Mouse (Mus musculus): ENCODE results near the gene Timm17b. TPM values are rescaled to one million over a fixed set of nuclear protein-coding genes. Genes with fewer than 3 reads are reported as not detected.
A peak's percentile ranks its signal among the peaks of the same experiment; 100 is the strongest.
"Not testable (repeated sequence)": the region's sequence is repeated elsewhere in the genome, so short reads cannot be mapped to it uniquely, and the experiment has no call there.

Timm17b gene
- total RNA-seq (2022) = 10 to 100 TPM; 47.8 to 58.6 (median 53.9) TPM

DNA sequence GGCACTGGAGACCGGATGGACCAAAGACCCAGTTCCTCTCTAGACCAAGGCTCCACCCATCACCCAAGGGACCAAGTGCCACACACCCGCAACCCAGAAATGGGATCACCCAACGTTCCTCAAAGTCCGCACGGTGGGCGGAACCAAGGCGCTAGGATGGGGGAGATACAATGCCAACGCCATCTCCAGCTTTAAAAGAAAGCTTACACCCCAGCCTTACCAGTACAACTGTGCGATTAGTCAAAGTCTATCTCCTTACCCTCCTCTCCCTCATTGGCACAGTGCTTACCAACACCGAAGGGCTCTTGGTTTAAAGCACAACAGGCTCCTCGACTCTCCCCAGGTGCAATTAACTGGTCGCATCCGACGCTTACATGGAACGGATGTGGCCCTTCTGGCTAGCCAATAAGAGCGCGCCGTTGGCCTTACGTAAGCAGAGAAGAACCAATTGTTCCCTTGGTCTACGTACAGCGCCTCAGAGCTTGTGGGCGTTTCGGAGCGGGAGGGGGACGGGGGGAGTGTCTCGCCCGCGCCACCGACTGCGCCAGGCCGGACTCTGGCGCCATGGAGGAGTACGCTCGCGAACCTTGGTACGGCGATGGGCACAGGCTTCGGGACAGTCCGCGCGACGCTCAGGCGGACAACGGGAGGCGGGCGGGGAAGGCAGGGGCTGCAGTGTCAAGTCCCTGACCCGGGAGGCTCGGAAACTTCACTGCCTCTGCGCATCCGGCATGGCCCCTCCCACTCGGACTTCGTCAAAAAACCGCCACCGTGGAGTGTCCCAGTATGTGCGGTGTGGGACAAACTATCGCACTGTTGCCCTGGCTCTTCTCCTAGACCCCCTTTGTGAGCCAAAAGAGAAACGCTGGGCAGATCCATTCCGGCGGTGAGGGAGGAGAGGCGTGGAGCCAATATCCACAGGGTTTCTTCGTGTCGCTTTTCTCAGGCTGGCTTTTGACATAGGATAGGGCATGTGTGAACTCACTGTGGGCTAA is at the start of gene Timm17b, which contains the start of gene Pqbp1:
Gene Timm17b (plus strand): TSS at position 478 of the 995 bp plus-strand sequence.
Gene Pqbp1 (minus strand): TSS at position 390 of the 995 bp plus-strand sequence.
- peak; percentile 74 to 83 for DNase-seq (ENCODE audit: low spot score in 2 of 2)

DNA sequence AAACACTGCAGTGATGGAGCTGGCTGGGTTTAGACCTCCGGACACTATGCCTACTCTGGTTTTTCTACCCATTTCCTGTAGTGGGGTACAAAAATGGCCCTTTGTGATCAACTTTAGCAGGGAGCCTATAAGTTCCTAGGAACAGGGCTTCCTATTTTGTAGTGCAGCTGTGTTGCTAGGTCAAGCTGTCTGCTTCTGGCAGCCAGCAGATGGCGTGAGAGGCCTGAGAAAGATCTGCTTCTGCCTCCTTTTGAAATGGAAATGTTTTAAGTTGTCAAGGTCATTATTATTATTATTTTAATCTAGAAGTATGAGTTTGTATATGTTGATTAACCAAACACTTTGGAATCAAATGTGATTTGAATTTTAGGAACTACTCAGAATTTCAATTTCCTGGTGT is 44.6 kb upstream of the Timm17b start:
- no peak for DNase-seq (ENCODE audit: low spot score in 2 of 2)

DNA sequence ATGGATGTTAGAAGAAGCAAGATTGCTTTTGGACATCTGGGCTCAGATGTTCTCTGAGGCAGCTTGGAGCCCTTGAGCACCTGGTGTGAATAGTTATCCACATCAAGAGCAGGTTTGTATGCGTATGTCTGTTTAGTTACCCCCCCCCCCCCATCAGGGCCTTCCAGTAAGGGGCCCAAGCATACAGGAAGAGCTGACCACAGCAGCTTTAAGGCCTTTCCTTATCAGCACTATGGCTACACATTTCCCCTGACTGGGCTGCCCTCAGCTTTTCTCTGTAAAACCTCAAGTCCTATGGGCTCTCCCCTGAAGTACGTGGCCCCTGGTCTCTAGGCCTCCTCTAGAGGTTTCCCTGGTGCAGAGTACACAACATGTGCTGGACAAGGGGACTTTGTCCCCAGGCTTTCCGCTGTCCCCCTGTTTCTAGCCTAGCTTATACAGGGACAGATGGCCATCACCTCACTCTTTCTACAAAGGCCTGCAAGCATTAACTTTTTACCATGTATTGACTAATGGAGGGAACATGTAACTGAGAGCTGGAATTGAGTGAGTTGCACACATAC is 39.9 kb upstream of the Timm17b start:
- DNase-seq (ENCODE audit: low spot score in 2 of 2) = no peak

DNA sequence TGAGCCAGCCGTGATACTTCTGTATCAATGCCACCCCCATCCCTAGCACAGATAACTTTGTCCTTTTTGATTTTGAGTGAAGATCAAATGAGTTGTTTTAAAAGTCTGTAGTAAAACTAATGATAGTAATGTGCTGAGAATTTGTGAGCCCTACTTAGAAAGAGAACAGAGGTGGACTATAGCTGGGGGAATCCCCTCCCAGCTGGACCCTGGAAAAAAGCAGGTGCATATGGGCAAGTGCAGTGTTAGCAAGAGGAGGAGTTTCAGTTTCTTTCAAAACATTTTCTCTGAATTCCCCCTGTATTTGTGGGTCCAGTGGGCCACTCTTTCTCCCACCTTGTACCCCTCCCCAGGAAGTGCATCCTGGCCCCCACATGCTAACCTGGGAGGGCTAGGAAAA is 36.0 kb upstream of the Timm17b start:
- no peak for DNase-seq (ENCODE audit: low spot score in 2 of 2)

DNA sequence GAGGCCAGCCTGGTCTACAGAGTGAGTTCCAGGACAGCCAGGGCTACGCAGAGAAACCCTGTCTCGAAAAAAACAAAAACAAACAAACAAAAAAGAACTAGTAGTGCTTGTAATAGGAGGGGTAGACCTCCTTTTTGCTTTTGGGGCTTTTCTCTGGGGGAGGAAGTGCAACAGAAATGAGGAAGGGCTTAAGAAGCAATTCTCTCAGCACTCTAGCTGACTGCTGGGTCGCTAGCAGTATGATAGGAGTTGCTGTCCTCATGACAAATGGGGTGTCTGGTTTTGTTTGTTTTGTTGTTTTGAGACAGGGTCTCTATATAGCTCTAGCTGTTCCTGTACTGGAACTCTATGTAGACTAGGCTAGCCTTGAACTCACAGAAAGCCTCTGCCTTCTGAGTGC is 34.6 kb upstream of the Timm17b start:
- DNase-seq (ENCODE audit: low spot score in 2 of 2) = no peak

DNA sequence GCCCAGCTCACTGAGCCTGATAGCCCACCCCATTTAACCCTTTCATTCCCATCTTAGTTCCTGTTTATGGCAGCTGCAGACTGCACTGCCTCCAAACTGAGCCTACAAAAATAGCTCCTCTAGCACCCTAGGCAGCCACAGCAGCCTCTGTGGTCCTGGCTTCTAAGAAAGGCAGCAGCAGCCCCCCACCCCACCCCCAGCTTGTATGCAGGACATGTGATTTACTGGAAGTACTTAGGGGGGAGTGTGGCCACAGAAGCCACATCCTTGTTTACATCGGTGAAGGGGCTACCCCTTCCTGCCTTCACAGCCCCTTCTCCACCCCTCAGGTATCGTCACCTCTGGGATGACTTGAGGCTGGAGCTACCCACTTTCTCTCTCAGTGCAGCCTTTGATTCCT is 33.8 kb upstream of the Timm17b start:
- no peak for DNase-seq (ENCODE audit: low spot score in 2 of 2)

DNA sequence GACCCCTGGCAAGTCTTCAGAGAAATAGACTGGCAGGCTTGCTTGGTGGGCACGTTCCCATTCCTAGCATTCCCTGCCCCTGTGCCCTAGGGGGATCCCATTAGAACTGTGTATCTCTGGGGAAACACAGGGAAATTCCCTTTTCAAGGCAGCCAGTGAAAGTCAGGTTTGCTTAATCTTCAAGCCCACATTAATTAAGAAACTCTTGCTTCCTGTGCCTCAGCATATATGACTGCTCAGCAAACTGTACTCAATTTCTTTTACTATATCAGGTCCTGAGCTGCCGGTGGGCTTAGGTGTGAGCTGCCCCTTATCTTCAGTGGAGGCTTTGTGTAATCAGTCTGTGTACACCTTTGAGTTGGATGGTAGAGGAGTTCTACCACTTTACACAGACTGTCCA is 33.4 kb upstream of the Timm17b start:
- DNase-seq (ENCODE audit: low spot score in 2 of 2) = no peak

DNA sequence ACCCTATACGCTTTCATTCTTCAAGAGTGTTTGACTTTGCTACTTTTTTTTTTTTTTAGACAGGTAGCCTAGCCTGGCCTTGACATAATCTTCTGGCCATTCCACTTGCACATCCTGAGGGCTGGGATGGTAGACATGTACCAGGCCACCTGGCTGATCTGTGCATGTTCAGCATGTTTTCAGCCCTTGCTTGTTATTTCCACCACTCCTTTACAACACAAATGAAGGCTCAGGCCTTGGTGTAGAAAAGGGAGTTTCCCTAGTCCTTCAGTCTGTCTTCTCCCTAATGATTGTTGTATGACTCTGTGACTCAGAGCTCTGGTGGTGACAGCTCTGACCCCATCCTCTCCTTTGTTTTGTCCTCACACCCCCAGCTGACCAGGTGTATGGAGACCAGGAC is 32.0 kb upstream of the Timm17b start:
- DNase-seq (ENCODE audit: low spot score in 2 of 2) = no peak

DNA sequence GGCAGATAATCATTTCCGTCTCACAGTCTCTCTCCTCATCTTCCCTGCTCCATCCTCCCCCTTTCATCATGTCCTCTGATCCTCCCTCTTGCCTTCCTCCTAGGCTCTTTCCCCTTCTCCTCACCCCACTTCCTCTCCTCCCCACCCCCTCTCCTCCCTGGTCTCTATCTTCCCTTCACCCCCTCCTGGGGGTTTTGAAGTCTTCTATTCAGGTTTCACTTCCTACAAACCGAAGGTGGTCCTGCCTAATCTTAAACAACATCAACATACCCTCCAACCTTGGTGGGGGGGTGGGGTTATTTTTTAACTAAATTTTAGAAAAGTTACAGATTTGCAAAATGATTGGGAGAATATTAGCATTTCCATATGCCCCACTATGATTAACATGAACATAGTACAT is 30.7 kb upstream of the Timm17b start:
- no peak for DNase-seq (ENCODE audit: low spot score in 2 of 2)

DNA sequence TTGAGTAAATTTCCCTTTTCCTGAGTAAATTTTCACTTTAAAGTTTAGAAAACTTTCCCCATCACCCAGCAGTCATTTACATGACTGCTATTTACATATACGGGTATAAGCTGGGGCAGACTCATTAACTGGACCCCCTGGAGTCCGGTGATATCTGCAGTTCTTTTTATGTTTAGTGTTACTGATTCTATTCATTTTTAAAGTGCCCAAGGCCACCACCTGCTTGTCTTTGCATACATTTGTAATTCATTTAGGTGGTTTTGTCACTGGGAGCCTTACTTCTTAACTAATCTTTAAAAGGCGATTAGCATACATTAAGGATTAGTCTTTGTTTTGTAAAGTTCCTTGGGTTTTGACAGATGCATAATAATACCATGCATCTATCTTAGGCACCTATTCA is 29.3 kb upstream of the Timm17b start:
- no peak for DNase-seq (ENCODE audit: low spot score in 2 of 2)

DNA sequence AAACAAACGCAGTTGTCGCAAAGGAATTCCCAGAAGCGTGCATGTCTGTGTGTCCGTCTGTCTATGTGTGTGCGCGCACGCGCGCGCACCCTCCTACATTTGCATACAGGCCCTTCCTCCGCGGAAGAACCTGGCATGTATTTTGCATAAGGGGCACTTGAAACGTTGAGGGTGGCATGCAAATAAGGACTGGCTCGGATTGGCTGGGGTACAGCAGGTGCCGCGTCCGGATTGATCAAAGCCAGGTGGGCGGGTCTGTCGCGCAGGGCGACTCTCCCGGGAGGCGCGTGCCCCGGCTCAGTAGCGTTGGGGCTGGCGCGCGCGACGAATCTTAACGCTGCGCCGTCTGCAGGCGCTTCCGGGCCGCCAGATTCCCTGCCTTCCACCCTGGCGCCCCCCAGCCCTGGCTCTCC is 21.1 kb upstream of the Timm17b start, which contains the start of gene Pim2:
Gene Pim2 (plus strand): TSS at position 256 of the 413 bp plus-strand sequence.
- peak; percentile 33 to 75 for DNase-seq (ENCODE audit: low spot score in 2 of 2)

DNA sequence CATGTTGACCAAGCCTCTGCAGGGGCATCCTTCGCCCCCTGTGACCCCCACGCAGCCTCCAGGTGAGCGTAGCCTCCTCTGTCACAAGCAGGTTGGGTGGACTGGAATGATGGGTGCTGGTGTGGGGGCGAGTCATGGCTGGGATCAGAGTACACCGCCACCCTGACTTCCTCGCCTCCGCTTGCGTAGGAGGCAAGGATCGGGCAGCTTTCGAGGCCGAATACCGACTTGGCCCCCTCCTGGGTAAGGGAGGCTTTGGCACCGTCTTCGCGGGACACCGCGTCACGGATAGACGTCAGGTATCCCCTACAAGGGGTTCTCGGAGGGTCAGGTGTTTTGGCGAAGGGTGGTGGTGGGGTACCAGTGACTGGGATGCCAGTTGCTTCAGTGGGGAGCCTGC is 20.7 kb upstream of the Timm17b start:
- no peak for DNase-seq (ENCODE audit: low spot score in 2 of 2)

DNA sequence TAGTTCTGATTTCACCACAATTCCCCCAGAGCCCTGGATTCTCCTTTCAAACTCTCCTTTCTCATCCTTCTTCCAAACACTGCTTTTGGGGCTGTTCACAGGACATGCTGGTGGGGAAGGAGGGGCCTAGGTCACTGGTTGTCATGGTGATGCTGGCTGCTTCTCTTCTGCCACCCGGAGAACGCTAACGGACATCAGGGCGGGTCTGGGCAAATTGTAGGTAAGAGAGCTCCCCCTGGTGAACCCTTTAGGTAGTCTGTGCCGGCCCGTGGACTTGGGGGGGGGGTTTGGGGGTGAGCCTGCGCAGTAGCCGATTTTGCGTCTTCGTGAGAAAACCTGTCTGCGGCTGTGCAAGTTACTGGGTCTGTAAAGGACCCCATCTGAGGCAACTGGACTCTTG is 19.3 kb upstream of the Timm17b start:
- peak; percentile 10 to 47 for DNase-seq (ENCODE audit: low spot score in 2 of 2)

DNA sequence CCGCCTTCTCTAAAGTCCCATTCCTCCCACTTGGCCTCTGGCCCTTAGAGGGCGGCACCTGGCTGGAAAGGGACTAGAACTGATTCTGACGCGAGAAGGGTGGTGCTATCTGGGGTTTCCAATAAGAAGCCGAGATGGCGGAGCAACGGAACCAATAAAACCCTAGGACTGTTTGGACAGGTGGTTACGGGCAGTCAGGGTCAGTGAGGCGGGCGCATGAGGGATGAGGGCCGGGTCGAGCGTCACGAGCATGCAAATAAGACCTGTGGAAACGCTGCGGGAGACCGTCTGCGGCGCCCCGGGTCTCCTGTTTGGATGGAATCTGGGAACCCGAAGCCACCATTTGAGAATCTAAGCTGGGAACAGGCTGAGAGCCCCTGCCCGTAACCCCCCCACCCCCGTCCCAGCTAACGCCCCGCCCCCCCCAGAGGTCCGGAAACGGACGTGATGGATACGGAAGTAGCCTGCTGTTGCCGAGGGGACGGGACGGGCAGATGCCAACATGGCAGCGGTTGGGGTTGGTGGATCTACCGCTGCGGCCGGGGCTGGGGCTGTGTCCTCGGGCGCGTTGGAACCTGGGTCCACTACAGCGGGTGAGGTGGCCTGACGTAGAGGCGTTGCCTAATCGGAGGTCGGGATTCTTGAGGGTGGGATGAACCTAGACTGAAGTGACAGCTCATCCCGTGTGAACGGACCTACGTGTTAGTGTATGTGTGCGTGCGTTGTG is 15.2 kb upstream of the Timm17b start, which contains the start of gene Slc35a2:
Gene Slc35a2 (plus strand): TSS at position 188 of the 727 bp plus-strand sequence.
- peak; percentile 84 to 85 for DNase-seq (ENCODE audit: low spot score in 2 of 2)

DNA sequence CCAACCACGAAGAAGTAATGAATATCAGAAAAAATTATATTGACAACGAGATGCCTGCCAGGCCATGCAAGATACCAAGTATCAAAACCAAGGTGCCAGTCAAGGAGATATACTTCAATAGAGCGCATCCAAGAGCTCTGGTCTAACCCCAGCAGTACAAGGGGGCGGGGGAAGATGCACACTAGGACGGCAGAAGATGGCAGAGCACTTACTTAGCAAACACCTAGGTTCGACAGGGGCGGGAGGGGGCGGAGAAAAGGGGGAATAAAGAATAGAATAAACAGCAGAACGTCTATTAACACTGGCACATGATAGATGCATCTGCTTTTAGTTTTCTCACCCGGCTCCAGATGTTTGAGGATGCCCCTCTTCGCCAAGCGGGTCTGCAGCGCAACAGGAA is 946 bp upstream of the Timm17b start:
- DNase-seq (ENCODE audit: low spot score in 2 of 2) = no peak

DNA sequence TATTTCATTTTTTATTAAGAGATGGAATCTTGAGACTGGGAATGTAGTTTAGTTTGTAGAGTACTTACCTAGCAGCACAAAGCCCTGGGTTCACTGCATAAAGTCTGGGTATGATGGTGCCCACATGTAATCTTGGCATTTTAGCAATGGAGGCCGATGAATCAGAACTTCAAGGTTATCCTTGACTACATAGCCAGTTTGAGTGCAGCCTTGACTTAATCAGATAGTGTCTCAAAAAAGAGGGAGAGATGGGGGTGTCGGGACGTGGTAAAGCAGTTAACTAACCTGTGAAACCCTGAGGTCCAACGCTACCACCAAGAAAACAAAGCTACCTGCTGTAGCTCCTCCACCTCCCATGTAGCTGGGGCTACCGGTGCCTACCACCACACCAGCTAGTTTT is 5.3 kb downstream of the Timm17b start:
- no peak for DNase-seq (ENCODE audit: low spot score in 2 of 2)

DNA sequence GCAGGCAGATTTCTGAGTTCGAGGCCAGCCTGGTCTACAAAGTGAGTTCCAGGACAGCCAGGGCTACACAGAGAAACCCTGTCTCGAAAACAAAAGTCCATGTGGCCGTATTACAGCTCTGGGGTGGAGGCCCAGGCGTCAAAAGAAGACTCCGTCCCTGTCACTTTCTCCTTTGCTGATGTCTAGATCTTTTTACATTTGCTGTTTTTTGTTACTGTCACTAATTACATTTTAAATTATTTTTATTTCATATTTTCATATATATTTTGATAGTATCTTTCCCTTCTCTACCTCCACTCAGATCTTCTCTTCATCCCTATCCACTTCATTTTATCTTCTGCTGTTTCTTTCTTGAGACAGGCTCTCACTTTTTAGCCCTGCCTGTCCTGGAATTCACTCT is 8.6 kb downstream of the Timm17b start, which contains the start of gene Gm10491:
Gene Gm10491 (minus strand): TSS at position 101 of the 400 bp plus-strand sequence.
- no peak for DNase-seq (ENCODE audit: low spot score in 2 of 2)

DNA sequence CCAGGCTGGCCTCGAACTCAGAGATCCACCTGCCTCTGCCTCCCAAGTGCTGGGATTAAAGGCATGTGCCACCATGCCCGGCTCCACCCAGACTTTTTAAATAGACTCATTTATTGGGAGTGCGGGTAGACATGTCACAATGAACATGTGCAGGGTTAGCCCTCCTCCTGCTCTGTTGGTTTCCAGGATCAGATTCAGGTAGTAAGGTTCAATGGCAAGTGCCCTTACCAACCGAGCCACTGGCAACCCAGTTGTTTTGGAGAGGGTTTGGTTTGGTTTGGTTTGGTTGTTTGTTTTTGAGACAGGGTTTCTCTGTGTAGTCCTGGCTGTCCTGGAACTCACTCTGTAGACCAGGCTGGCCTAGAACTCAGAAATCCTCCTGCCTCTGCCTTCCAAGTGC is 10.1 kb downstream of the Timm17b start, which contains the start of gene Gm10490:
Gene Gm10490 (plus strand): TSS at position 301 of the 400 bp plus-strand sequence.
- DNase-seq (ENCODE audit: low spot score in 2 of 2) = not testable (repeated sequence)

DNA sequence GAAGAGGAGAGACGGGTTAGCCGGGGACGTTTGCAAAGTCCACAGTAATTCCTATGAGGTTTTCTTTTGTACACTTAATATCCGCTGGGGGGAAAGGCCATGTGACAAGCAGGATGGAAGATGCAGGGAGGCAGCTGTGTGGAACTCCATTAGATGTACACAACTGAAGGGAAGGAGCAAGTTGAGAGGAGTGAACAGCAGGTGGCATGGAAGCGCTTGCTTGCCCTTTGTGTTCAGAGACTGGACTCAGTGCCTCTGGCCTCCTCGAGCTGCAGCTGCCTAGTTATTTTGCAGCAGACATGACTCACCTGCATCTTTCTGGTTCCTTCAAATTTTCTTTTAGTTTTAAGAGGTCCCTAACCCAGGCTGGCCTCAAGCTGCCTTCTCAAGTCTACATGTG is 11.3 kb downstream of the Timm17b start:
- DNase-seq (ENCODE audit: low spot score in 2 of 2) = no peak

DNA sequence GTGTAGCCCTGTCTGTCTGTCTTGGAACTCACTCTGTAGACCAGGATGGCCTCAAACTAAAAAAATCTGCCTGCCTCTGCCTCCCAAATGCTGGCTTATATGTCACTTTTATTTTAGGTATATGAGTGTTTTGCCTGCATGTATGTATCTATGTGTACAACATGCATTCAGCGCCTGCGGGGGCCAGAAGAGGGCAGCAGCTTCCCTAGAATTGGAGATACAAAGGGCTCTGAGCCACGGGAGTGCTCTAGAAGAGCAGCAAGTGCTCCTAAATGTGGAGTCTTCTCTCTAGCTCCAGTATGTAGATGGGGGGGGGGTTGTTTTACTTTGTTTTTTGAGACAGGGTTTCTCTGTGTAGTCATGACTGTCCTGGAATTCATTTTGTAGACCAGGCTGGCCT is 16.5 kb downstream of the Timm17b start:
- not testable (repeated sequence) for DNase-seq (ENCODE audit: low spot score in 2 of 2)

DNA sequence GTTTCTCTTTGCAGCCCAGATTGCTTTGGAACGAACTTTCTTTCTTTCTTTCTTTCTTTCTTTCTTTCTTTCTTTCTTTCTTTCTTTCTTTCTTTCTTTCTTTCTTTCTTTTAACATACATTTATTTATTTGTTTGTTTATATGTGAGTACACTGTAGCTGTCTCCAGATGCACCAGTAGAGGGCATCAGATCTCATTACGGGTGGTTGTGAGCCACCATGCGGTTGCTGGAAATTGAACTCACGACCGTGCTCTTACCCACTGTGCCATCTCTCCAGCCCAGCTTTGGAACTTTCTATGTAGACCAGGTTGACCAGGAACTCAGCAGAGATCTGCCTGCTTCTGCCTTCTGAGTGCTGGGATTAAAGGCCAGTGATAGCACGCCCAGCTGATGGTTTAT is 18.8 kb downstream of the Timm17b start:
- DNase-seq (ENCODE audit: low spot score in 2 of 2) = not testable (repeated sequence)
